Mouse (Mus musculus): Measurements from ENCODE around the gene Erbb4. TPM values are rescaled to one million over a fixed set of nuclear protein-coding genes. Genes with fewer than 3 reads are reported as not detected.

The Erbb4 gene
- polyA plus RNA-seq, 1 experiment from 2014 or later: 0.01 TPM

DNA sequence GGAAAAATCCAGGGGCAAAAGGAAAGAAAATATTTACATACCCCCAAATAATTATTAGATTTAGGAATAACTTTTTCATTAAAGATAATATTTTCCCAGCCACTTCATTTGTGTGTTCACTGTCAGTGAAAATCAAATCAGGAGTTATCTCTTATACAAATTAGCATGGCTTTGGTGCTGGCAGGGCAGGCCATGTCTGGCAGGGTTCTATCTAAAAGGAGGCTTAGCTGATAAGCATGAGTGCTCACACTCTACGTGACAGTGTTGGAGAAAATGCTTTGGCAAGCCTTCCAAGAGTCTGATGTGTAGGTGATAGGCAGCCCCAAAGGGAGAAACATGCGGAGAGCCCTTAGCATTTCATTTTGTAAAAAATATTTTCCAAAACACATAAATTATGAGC is 164.7 kb downstream of the Erbb4 start:
- WGBS (ENCODE audit: insufficient replicate concordance): 47% methylated on average over 2 of the region's 2 CpGs
- no peaks in the 10 kb centered on the region for H3K27me3 ChIP-seq
- no peak overlapping the region for H3K4me3 ChIP-seq (replicated peaks)
- no peak for ATAC-seq (ENCODE audit: insufficient read depth)
- no peaks in the 10 kb centered on the region for H3K36me3 ChIP-seq (replicated peaks)
- H3K4me1 ChIP-seq (replicated peaks): no peaks in the 10 kb centered on the region
- no peaks in the 10 kb centered on the region for H3K9me3 ChIP-seq (replicated peaks)
- no peak overlapping the region for H3K27ac ChIP-seq (replicated peaks)
- H3K9ac ChIP-seq: no peak overlapping the region
- no peak overlapping the region for H3K4me2 ChIP-seq

DNA sequence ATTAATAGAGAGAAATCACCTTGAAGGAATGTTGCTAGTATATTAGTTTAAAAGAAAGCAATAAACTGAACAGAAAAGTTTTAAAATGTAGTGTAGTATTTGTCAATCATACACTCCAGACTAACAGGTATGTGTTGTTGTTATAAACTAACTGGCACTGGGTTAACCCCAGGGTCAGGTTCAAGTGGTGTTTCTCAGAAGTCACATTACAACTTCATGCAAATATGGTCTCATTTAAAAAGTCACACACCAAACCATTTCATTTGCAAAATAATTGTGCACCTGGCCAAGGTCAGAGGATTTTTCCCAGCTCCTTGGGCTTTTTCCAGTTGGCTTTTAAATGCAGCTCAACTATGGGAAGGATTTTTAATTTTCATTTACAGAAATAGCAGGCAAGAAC is 173.1 kb downstream of the Erbb4 start:
- no peak overlapping the region for H3K27ac ChIP-seq (replicated peaks)
- H3K27me3 ChIP-seq: no peaks in the 10 kb centered on the region
- H3K4me1 ChIP-seq (replicated peaks): no peaks in the 10 kb centered on the region
- H3K36me3 ChIP-seq (replicated peaks): no peaks in the 10 kb centered on the region
- no peaks in the 10 kb centered on the region for H3K9me3 ChIP-seq (replicated peaks)
- no peak for ATAC-seq (ENCODE audit: insufficient read depth)
- no peak overlapping the region for H3K4me2 ChIP-seq
- no peak overlapping the region for H3K4me3 ChIP-seq (replicated peaks)
- no peak overlapping the region for H3K9ac ChIP-seq

DNA sequence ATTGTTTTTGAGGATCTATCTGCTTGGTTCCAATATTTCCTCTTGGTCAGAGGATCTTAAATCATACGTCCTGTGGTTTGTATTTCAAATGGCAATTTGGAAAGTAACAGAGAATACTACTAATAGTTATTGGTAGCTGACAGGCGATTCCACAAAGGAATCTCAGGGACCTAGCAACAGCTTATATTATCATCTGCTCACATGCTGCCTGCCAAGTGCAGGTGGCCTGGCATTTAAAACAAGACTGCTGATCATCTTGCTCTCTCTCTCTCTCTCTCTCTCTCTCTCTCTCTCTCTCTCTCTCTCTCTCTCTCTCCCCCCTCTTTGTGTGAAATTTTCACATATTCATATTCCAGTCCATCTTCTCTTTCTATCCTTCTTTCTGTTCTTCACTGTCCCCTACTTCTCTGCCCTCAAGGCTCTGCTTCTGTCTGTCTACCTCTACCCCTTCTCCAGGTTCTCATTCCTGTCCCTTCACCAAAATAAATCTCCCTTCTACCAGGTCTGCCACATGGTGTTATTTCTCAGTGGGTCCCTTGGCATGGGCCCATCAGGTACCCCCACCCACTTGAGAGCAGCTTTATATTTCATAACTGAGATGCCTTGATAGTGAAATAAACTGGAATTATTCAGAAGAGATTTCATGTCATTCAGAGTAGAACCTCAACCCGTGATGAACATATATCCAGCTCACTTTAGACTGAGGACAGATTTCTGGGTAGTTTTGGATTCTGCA is 174.4 kb downstream of the Erbb4 start:
- no peaks in the 10 kb centered on the region for H3K36me3 ChIP-seq (replicated peaks)
- no peaks in the 10 kb centered on the region for H3K9me3 ChIP-seq (replicated peaks)
- no peaks in the 10 kb centered on the region for H3K4me1 ChIP-seq (replicated peaks)
- no peak overlapping the region for H3K27ac ChIP-seq (replicated peaks)
- no peak overlapping the region for H3K4me2 ChIP-seq
- H3K27me3 ChIP-seq: no peaks in the 10 kb centered on the region
- no peak overlapping the region for H3K9ac ChIP-seq
- ATAC-seq (ENCODE audit: insufficient read depth): no peak
- WGBS (ENCODE audit: insufficient replicate concordance): 44% methylated on average over 3 of the region's 3 CpGs
- H3K4me3 ChIP-seq (replicated peaks): no peak overlapping the region

DNA sequence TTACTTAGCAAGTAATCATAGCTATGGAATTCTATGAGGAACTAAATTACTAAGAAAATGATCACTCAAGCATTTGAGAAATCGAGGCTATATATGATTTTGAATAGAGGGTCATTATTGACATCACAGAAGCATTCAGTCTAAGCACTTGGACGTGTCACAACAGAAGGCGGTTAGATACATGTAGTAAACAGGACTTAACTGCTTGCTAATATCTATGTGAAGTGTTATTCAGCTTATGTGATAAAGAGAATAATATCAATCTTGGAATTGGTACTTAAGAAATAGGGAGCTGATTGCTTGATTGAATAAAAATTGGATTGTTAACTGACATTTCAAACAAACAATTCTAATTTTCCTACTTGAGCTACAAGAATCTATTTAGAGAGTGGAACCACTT is 190.0 kb downstream of the Erbb4 start:
- H3K27me3 ChIP-seq: no peaks in the 10 kb centered on the region
- no peak overlapping the region for H3K4me3 ChIP-seq (replicated peaks)
- ATAC-seq (ENCODE audit: insufficient read depth): no peak
- no peaks in the 10 kb centered on the region for H3K9me3 ChIP-seq (replicated peaks)
- no peaks in the 10 kb centered on the region for H3K36me3 ChIP-seq (replicated peaks)
- H3K4me1 ChIP-seq (replicated peaks): no peaks in the 10 kb centered on the region
- H3K4me2 ChIP-seq: no peak overlapping the region
- no peak overlapping the region for H3K27ac ChIP-seq (replicated peaks)
- 47% methylated on average over 3 of the region's 3 CpGs for WGBS (ENCODE audit: insufficient replicate concordance)
- no peak overlapping the region for H3K9ac ChIP-seq

DNA sequence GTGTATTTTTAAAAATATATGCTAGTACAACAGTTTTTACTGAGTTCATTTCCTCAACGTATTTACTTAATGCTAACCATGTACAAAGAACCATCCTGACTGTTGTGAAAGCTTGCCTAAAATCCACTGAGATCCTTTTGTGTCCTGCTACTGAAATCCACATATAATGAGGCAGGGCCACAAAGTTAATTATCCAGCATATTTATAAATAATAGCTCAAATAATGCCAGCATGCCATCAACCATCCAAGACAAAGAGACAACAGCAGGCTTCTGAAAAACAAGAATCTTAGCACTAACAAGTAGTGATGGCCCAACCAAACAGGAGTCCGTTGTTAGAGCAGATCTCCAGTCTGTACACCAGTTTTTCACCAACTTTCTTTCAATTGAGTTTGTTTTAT is 215.8 kb downstream of the Erbb4 start:
- Histone ChIP-seq H3K9me3 (replicated peaks) (no peaks in the 10 kb centered on the region), H3K36me3 (replicated peaks) (no peaks in the 10 kb centered on the region), H3K9ac (no peak overlapping the region), H3K4me3 (replicated peaks) (no peak overlapping the region), H3K27me3 (no peaks in the 10 kb centered on the region), H3K27ac (replicated peaks) (no peak overlapping the region), H3K4me2 (no peak overlapping the region), H3K4me1 (replicated peaks) (no peaks in the 10 kb centered on the region)
- WGBS (ENCODE audit: insufficient replicate concordance): 51% methylated on average over 2 of the region's 2 CpGs
- ATAC-seq (ENCODE audit: insufficient read depth): no peak

DNA sequence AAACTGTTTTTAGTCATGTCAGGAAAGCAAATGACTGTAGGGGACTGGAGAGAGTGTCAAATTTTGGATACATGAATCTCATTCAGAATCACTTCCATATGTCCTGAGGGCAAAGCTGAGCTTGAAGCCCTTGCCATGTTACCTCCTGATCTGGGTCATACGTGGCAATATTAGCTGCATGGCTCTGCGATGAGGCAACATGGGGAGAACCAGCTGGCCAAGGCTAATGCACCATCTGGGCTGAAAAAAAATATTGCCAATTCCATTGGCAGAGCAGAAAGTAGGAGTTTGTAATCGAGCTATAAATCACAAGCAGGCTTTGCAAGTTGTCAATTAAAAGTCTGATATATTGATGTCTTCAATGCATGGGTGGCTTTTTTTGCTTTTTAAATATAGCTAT is 221.0 kb downstream of the Erbb4 start:
- Histone ChIP-seq H3K27me3 (no peaks in the 10 kb centered on the region), H3K4me1 (replicated peaks) (no peaks in the 10 kb centered on the region), H3K4me3 (replicated peaks) (no peak overlapping the region), H3K36me3 (replicated peaks) (no peaks in the 10 kb centered on the region), H3K9me3 (replicated peaks) (no peaks in the 10 kb centered on the region), H3K9ac (no peak overlapping the region), H3K4me2 (no peak overlapping the region), H3K27ac (replicated peaks) (no peak overlapping the region)
- no peak for ATAC-seq (ENCODE audit: insufficient read depth)
- WGBS (ENCODE audit: insufficient replicate concordance): 50% methylated on average over 3 of the region's 3 CpGs

DNA sequence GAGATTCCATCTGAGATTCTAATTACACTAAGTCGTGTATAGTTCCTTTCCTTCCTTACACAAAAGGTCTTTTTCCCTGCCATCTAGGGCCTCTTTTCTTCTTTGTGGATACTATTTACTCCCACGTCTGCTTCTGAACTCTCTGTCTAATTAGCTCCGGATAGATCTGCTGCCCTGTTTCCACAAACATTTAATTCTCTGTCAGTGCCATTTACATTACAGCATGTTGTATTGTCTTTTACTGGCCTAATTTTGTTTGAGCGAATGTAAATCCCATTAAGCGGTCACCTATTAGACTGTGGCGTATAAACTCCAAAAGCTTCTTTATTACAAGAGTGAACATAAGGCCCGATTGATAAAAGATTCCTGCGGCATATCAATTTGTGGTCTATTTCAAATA is 232.9 kb downstream of the Erbb4 start:
- no peak for ATAC-seq (ENCODE audit: insufficient read depth)
- Histone ChIP-seq H3K4me3 (replicated peaks) (no peak overlapping the region), H3K9ac (no peak overlapping the region), H3K27me3 (no peaks in the 10 kb centered on the region), H3K36me3 (replicated peaks) (no peaks in the 10 kb centered on the region), H3K4me2 (no peak overlapping the region), H3K27ac (replicated peaks) (no peak overlapping the region), H3K9me3 (replicated peaks) (no peaks in the 10 kb centered on the region), H3K4me1 (replicated peaks) (no peaks in the 10 kb centered on the region)
- WGBS (ENCODE audit: insufficient replicate concordance): 65% methylated on average over 8 of the region's 8 CpGs

DNA sequence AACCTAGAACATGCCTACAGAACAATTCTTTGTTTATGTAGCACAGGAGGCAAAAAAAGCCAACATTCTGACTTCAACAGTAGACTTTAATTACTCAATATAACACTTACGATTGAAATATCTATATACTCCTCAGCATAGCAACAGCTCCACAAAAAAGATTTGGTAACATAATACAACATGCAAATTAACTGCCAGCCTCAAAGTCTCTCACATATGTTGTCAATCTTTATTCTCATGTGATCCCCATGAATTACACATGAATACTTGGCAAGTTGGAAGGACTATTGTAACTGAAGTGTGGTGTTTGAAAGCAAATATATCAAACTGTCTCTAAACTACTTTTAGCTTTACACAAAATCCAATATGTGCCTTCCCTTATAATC is 234.2 kb downstream of the Erbb4 start:
- H3K36me3 ChIP-seq (replicated peaks): no peaks in the 10 kb centered on the region
- no peaks in the 10 kb centered on the region for H3K4me1 ChIP-seq (replicated peaks)
- H3K9me3 ChIP-seq (replicated peaks): no peaks in the 10 kb centered on the region
- no peak overlapping the region for H3K27ac ChIP-seq (replicated peaks)
- WGBS (ENCODE audit: insufficient replicate concordance): 59% methylated on average over 1 of the region's 1 CpGs
- no peaks in the 10 kb centered on the region for H3K27me3 ChIP-seq
- no peak overlapping the region for H3K9ac ChIP-seq
- H3K4me3 ChIP-seq (replicated peaks): no peak overlapping the region
- no peak overlapping the region for H3K4me2 ChIP-seq
- no peak for ATAC-seq (ENCODE audit: insufficient read depth)

DNA sequence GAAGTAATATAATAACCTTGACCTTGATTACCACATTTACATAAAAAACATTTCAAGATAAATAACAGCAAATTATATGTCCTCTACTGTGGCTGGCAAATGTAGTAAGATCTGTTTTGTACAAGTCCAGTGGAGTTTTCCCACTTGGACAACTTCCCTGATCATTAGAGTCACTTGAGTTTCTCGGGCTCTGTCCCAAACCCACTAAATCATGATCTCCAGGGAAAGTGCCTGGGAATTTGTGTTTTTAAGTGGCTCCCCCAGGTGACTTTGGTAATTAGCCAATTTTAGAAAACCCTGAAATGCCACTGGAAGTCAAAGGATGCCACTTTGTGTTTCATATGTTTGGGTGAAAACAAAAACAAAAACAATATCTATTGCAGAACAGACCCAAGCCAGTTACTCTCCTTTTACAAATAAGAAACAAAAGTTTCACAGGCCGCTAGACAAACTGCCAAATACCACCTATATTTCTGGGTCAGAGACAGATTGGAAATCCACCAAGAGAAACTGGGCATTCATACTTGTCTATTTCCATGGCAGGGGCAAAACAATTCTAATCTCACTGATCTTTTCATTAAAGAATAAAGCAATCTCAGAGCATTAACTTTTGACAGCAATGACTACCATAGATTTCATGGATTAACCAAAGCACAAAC is 234.8 kb downstream of the Erbb4 start:
- Histone ChIP-seq H3K9me3 (replicated peaks) (no peaks in the 10 kb centered on the region), H3K4me3 (replicated peaks) (no peak overlapping the region), H3K4me1 (replicated peaks) (no peaks in the 10 kb centered on the region), H3K4me2 (no peak overlapping the region), H3K27me3 (no peaks in the 10 kb centered on the region), H3K36me3 (replicated peaks) (no peaks in the 10 kb centered on the region), H3K9ac (no peak overlapping the region), H3K27ac (replicated peaks) (no peak overlapping the region)
- no peak for ATAC-seq (ENCODE audit: insufficient read depth)
- WGBS (ENCODE audit: insufficient replicate concordance): 37% methylated on average over 2 of the region's 2 CpGs

DNA sequence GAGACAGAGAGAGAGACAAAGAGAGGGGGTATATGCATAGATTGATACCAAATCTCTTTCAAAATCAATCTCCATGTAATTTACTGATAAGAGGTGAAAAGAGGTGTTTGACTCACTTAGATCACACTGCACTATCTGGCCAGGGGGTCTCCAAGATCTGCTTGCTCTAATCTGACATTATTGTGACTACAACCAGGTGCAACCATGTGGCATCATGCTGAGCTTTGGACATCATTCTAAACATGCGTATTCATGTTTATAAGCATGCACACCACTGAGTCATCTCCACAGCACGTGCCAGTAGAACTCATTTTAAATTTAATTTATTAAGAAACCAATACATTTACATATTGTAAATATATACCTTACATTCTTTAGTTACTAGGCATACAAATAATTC is 247.5 kb downstream of the Erbb4 start:
- Histone ChIP-seq H3K4me1 (replicated peaks) (no peaks in the 10 kb centered on the region), H3K27me3 (no peaks in the 10 kb centered on the region), H3K36me3 (replicated peaks) (no peaks in the 10 kb centered on the region), H3K9me3 (replicated peaks) (no peaks in the 10 kb centered on the region), H3K4me2 (no peak overlapping the region), H3K27ac (replicated peaks) (no peak overlapping the region), H3K4me3 (replicated peaks) (no peak overlapping the region), H3K9ac (no peak overlapping the region)
- 56% methylated on average over 2 of the region's 2 CpGs for WGBS (ENCODE audit: insufficient replicate concordance)
- ATAC-seq (ENCODE audit: insufficient read depth): no peak

DNA sequence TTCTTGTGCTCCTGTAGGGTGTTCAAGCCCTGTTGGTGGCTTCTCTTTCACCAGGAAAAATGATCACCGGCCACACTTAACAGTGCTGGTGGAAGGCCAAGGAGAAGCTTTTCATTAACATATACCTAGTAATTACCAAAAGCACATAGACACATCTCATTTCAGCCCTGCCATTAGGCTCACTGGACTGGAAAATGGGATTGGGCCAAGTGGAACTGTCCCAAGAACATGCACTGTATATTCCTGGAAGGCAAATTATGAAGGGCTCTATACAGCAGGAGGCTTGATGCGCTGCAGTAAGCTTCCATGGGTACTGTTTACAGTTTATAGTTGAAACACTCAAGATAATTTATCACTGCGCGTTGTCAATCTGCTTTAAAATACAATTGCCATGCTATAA is 248.4 kb downstream of the Erbb4 start:
- no peak overlapping the region for H3K4me2 ChIP-seq
- no peak overlapping the region for H3K4me3 ChIP-seq (replicated peaks)
- H3K9me3 ChIP-seq (replicated peaks): no peaks in the 10 kb centered on the region
- no peaks in the 10 kb centered on the region for H3K36me3 ChIP-seq (replicated peaks)
- H3K9ac ChIP-seq: no peak overlapping the region
- H3K4me1 ChIP-seq (replicated peaks): no peaks in the 10 kb centered on the region
- no peak overlapping the region for H3K27ac ChIP-seq (replicated peaks)
- H3K27me3 ChIP-seq: no peaks in the 10 kb centered on the region
- 77% methylated on average over 4 of the region's 4 CpGs for WGBS (ENCODE audit: insufficient replicate concordance)
- ATAC-seq (ENCODE audit: insufficient read depth): no peak

DNA sequence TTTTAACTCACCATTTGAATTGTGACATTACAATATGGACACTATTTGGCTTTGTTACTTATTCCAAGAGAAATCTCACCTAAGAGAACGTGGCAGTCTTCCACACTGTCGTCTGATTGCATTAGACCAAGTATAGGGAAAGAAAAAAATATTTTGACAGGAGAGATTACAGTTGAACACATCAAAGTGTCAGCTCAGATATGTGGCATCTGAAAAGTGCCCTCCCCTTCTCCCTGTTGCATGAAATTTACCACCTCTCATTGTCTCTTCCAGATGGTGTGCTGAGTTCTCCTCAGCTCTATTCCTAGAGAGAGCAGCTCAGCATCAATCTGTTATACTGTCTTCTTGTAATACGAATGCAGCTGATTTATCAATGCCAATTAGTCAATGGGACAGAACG is 268.5 kb downstream of the Erbb4 start:
- Histone ChIP-seq H3K27me3 (no peaks in the 10 kb centered on the region), H3K4me1 (replicated peaks) (no peaks in the 10 kb centered on the region), H3K4me3 (replicated peaks) (no peak overlapping the region), H3K27ac (replicated peaks) (no peak overlapping the region), H3K9me3 (replicated peaks) (no peaks in the 10 kb centered on the region), H3K36me3 (replicated peaks) (no peaks in the 10 kb centered on the region), H3K9ac (no peak overlapping the region), H3K4me2 (no peak overlapping the region)
- no peak for ATAC-seq (ENCODE audit: insufficient read depth)
- 48% methylated on average over 4 of the region's 4 CpGs for WGBS (ENCODE audit: insufficient replicate concordance)

Measured in liver, embryonic 15.5 days (tissue).